Mouse (Mus musculus) adrenal gland, postnatal 4 days (tissue): ENCODE measurements around the gene Dnal1. TPM values are rescaled to one million over a fixed set of nuclear protein-coding genes. Genes with fewer than 3 reads are reported as not detected.

Source experiments
- DNase-seq, 2 experiments: peaks; one replicate each; pipeline ENCODE4 v3.0.0; 2021 to 2022; ENCODE audit warnings: low spot score in 2 of 2, mixed read lengths in 2 of 2
- total RNA-seq, 2 experiments: library from RNA; stranded (reverse); gene quantifications; 2 replicates each; pipeline ENCODE4 v1.2.3; 2021

Gene Dnal1
- total RNA-seq, 2 experiments from 2014 or later = 17.6 to 18.2 TPM

- no peak for DNase-seq
Measured at GRCm38 (mm10) chr12:84181999-84182398, 67.8 kb downstream of the Dnal1 start.

- DNase-seq = no peak
Measured at GRCm38 (mm10) chr12:84184979-84185378, 70.8 kb downstream of the Dnal1 start.

GRCm38 (mm10) chr12:84185547-84185946, 71.4 kb downstream of the Dnal1 start:
- no peak for DNase-seq

- no peak for DNase-seq
Measured at GRCm38 (mm10) chr12:84186536-84186935, 72.4 kb downstream of the Dnal1 start.

- DNase-seq = no peak
Measured at GRCm38 (mm10) chr12:84186950-84187349, 72.8 kb downstream of the Dnal1 start.

- no peak for DNase-seq
Measured at GRCm38 (mm10) chr12:84187752-84188601, 73.8 kb downstream of the Dnal1 start.

- no peak for DNase-seq
Measured at GRCm38 (mm10) chr12:84188881-84189444, 74.8 kb downstream of the Dnal1 start.

GRCm38 (mm10) chr12:84190151-84190820, 76.1 kb downstream of the Dnal1 start:
- no peak for DNase-seq

GRCm38 (mm10) chr12:84191190-84191589, 77.0 kb downstream of the Dnal1 start:
- no peak for DNase-seq

- DNase-seq = no peak
Measured at GRCm38 (mm10) chr12:84191770-84192169, 77.6 kb downstream of the Dnal1 start.

GRCm38 (mm10) chr12:84192280-84192679, 78.1 kb downstream of the Dnal1 start:
- no peak for DNase-seq

GRCm38 (mm10) chr12:84192741-84193641, 78.8 kb downstream of the Dnal1 start:
- DNase-seq = peak; percentile 52 to 66

- peak; percentile 73 to 89 for DNase-seq
Measured at GRCm38 (mm10) chr12:84193642-84194399, 79.7 kb downstream of the Dnal1 start.

- DNase-seq = no peak
Measured at GRCm38 (mm10) chr12:84194400-84195109, 80.4 kb downstream of the Dnal1 start.

- DNase-seq = no peak
Measured at GRCm38 (mm10) chr12:84195195-84195594, 81.0 kb downstream of the Dnal1 start.
